ENCODE assay signal across 27 mouse cellular contexts in the genomic region with DNA sequence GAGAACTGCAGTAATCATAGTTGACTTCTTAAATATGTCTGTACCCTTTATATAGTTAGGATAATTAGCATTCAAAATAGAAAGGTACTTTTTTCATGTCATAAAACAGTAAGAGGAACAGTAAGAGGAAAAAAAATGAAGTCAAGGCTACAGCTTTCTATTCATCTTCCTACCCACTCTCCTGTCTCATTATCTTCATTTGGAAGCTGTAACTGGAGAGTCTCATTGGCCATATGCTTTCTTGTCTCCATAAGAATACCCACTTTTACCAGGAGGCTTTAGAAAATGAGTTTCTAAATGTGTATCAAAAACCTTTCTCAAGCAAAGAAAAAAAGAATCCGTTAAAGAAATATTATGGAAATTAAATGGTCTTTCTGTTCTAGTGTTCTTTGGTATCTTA.
"Had no signal": no experiment of that assay in that cellular context is flagged by ENCODE, and none has a peak within 500 bp of the region (broad histone marks: within the 10 kb centered on the region; RNA-seq: fewer than 3 reads in every experiment).

No protein-coding gene starts in this region.

- H3K9me3 ChIP-seq: heart, embryonic 10.5 days; heart, embryonic 12.5 days; hindbrain, embryonic 10.5 days; hindbrain, embryonic 12.5 days; intestine, embryonic 15.5 days; limb, embryonic 10.5 days; limb, embryonic 12.5 days; liver, embryonic 13.5 days; liver, embryonic 15.5 days had no signal

- DNase-seq: gastrocnemius, adult 2 months; gastrocnemius, postnatal 10 days; gastrocnemius, postnatal 25 days; heart, adult 18-20 months; heart, postnatal 10 days; heart, postnatal 4 days; kidney, adult 18-20 months; kidney, adult 8-10 months; kidney, postnatal 10 days; kidney, postnatal 25 days; kidney, postnatal 4 days; liver; liver, embryonic 13.5 days had no signal

- H3K4me3 ChIP-seq: gastrocnemius, adult 2 months; heart, embryonic 10.5 days; heart, embryonic 12.5 days; hindbrain, embryonic 10.5 days; hindbrain, embryonic 12.5 days; intestine, embryonic 15.5 days; layer of hippocampus, adult 2 months; limb, embryonic 10.5 days; limb, embryonic 12.5 days; liver, embryonic 13.5 days; liver, embryonic 15.5 days had no signal

- ATAC-seq: hindbrain, embryonic 16.5 days; inflammation-experienced regulatory T-cells, adult 6 months; intestine, embryonic 15.5 days; intestine, postnatal 0 days had no signal

- H3K27ac ChIP-seq: gastrocnemius, adult 2 months; heart, embryonic 10.5 days; hindbrain, embryonic 10.5 days; hindbrain, embryonic 12.5 days; hindbrain, embryonic 14.5 days; intestine, embryonic 15.5 days; layer of hippocampus, adult 2 months; limb, embryonic 10.5 days; limb, embryonic 12.5 days; liver, embryonic 13.5 days; liver, embryonic 15.5 days had no signal

- H3K9ac ChIP-seq: heart, embryonic 12.5 days; hindbrain, embryonic 12.5 days; hindbrain, embryonic 14.5 days; intestine, embryonic 15.5 days; limb, embryonic 12.5 days; liver, embryonic 13.5 days; liver, embryonic 15.5 days had no signal

- H3K4me2 ChIP-seq: heart, embryonic 12.5 days; hindbrain, embryonic 12.5 days; hindbrain, embryonic 14.5 days; intestine, embryonic 15.5 days; limb, embryonic 12.5 days; liver, embryonic 11.5 days; liver, embryonic 13.5 days; liver, embryonic 15.5 days had no signal

- H3K36me3 ChIP-seq: heart, embryonic 10.5 days; heart, embryonic 12.5 days; hindbrain, embryonic 10.5 days; hindbrain, embryonic 12.5 days; intestine, embryonic 15.5 days; limb, embryonic 12.5 days; liver, embryonic 13.5 days; liver, embryonic 15.5 days had no signal

- H3K4me1 ChIP-seq: heart, embryonic 10.5 days; heart, embryonic 12.5 days; hindbrain, embryonic 10.5 days; hindbrain, embryonic 12.5 days; intestine, embryonic 15.5 days; limb, embryonic 12.5 days; liver, embryonic 13.5 days; liver, embryonic 15.5 days had no signal

- H3K27me3 ChIP-seq: heart, embryonic 12.5 days; hindbrain, embryonic 12.5 days; intestine, embryonic 15.5 days; limb, embryonic 12.5 days; liver, embryonic 13.5 days; liver, embryonic 15.5 days had no signal
